Mouse (Mus musculus): ENCODE data around the gene Gadl1.

The Gadl1 gene

GRCm38 (mm10) chr9:115909155-115909554 lies at the start of gene Gadl1:
Gene Gadl1 (plus strand): TSS chr9:115909455.
- no peak for DNase-seq (ENCODE audit: low read depth in 1 of 2, low spot score in 2 of 2)

GRCm38 (mm10) chr9:115862802-115863201 lies 46.5 kb upstream of the Gadl1 start:
- no peak for DNase-seq (ENCODE audit: low read depth in 1 of 2, low spot score in 2 of 2)

GRCm38 (mm10) chr9:115863326-115863725 lies 45.9 kb upstream of the Gadl1 start:
- DNase-seq (ENCODE audit: low read depth in 1 of 2, low spot score in 2 of 2), result no peak

- no peak for DNase-seq (ENCODE audit: low read depth in 1 of 2, low spot score in 2 of 2)
These were observed 42.0 kb upstream of the Gadl1 start for GRCm38 (mm10) chr9:115867277-115867676.

GRCm38 (mm10) chr9:115870168-115870567 lies 39.1 kb upstream of the Gadl1 start:
- DNase-seq (ENCODE audit: low read depth in 1 of 2, low spot score in 2 of 2), result no peak

- DNase-seq (ENCODE audit: low read depth in 1 of 2, low spot score in 2 of 2), result no peak
These were observed 38.6 kb upstream of the Gadl1 start for GRCm38 (mm10) chr9:115870640-115871039.

GRCm38 (mm10) chr9:115880500-115880899 lies 28.8 kb upstream of the Gadl1 start:
- DNase-seq (ENCODE audit: low read depth in 1 of 2, low spot score in 2 of 2), result no peak

GRCm38 (mm10) chr9:115881137-115881536 lies 28.1 kb upstream of the Gadl1 start:
- no peak for DNase-seq (ENCODE audit: low read depth in 1 of 2, low spot score in 2 of 2)

GRCm38 (mm10) chr9:115882627-115883200 lies 26.5 kb upstream of the Gadl1 start:
- DNase-seq (ENCODE audit: low read depth in 1 of 2, low spot score in 2 of 2), result no peak

GRCm38 (mm10) chr9:115883413-115883812 lies 25.8 kb upstream of the Gadl1 start:
- DNase-seq (ENCODE audit: low read depth in 1 of 2, low spot score in 2 of 2), result no peak

- DNase-seq (ENCODE audit: low read depth in 1 of 2, low spot score in 2 of 2), result no peak
These were observed 21.7 kb upstream of the Gadl1 start for GRCm38 (mm10) chr9:115887571-115887970.

- no peak for DNase-seq (ENCODE audit: low read depth in 1 of 2, low spot score in 2 of 2)
These were observed 16.1 kb upstream of the Gadl1 start for GRCm38 (mm10) chr9:115893131-115893530.

GRCm38 (mm10) chr9:115893947-115894346 lies 15.3 kb upstream of the Gadl1 start:
- DNase-seq (ENCODE audit: low read depth in 1 of 2, low spot score in 2 of 2), result no peak

- no peak for DNase-seq (ENCODE audit: low read depth in 1 of 2, low spot score in 2 of 2)
These were observed 930 bp upstream of the Gadl1 start for GRCm38 (mm10) chr9:115908325-115908724.

- no peak for DNase-seq (ENCODE audit: low read depth in 1 of 2, low spot score in 2 of 2)
These were observed 4.8 kb downstream of the Gadl1 start for GRCm38 (mm10) chr9:115914006-115914405.

GRCm38 (mm10) chr9:115915586-115916270 lies 6.5 kb downstream of the Gadl1 start:
- no peak for DNase-seq (ENCODE audit: low read depth in 1 of 2, low spot score in 2 of 2)

GRCm38 (mm10) chr9:115919736-115920135 lies 10.5 kb downstream of the Gadl1 start:
- DNase-seq (ENCODE audit: low read depth in 1 of 2, low spot score in 2 of 2), result no peak

- DNase-seq (ENCODE audit: low read depth in 1 of 2, low spot score in 2 of 2), result no peak
These were observed 13.4 kb downstream of the Gadl1 start for GRCm38 (mm10) chr9:115922662-115923061.

- no peak for DNase-seq (ENCODE audit: low read depth in 1 of 2, low spot score in 2 of 2)
These were observed 14.8 kb downstream of the Gadl1 start for GRCm38 (mm10) chr9:115924094-115924493.

- no peak for DNase-seq (ENCODE audit: low read depth in 1 of 2, low spot score in 2 of 2)
These were observed 22.5 kb downstream of the Gadl1 start for GRCm38 (mm10) chr9:115931803-115932202.

- DNase-seq (ENCODE audit: low read depth in 1 of 2, low spot score in 2 of 2), result no peak
These were observed 23.5 kb downstream of the Gadl1 start for GRCm38 (mm10) chr9:115932741-115933140.

- no peak for DNase-seq (ENCODE audit: low read depth in 1 of 2, low spot score in 2 of 2)
These were observed 24.1 kb downstream of the Gadl1 start for GRCm38 (mm10) chr9:115933243-115933964.
